Mouse (Mus musculus) hindbrain, embryonic 16.5 days (tissue): ENCODE data around the gene Mmaa. TPM values are rescaled to one million over a fixed set of nuclear protein-coding genes. Genes with fewer than 3 reads are reported as not detected.

Experiments used
- ATAC-seq: fragments of 200-750 bp; cut with Nextera tagmentation; 2 replicates; pipeline ENCODE4 v1.8.0; 2017; ENCODE audit warnings: moderate TSS enrichment, moderate library complexity
- H3K27ac ChIP-seq: fragments of 300-500 bp; sonication (generic); 2 replicates; pipeline ENCODE4 v1.5.1; 2014; ENCODE audit warnings: low read depth, mild to moderate bottlenecking, control low read depth, low read length, moderate library complexity
- H3K27me3 ChIP-seq: fragments of 300-500 bp; sonication (generic); replicated peaks from 2 replicates; pipeline ENCODE4 v1.6.1; 2014; ENCODE audit warnings: low read length; ENCODE audit not compliant: control insufficient read depth, insufficient read depth
- H3K36me3 ChIP-seq: fragments of 300-500 bp; sonication (generic); 2 replicates; pipeline ENCODE4 v1.6.1; 2014; ENCODE audit warnings: mild to moderate bottlenecking, low read length, moderate library complexity, mixed read lengths; ENCODE audit not compliant: control insufficient read depth, insufficient read depth
- H3K4me1 ChIP-seq: fragments of 300-500 bp; sonication (generic); 2 replicates; pipeline ENCODE4 v1.6.1; 2014; ENCODE audit warnings: low read depth, low read length; ENCODE audit not compliant: control insufficient read depth, insufficient read depth
- H3K4me2 ChIP-seq: fragments of 300-500 bp; sonication (generic); 2 replicates; pipeline ENCODE4 v1.6.1; 2014; ENCODE audit warnings: mild to moderate bottlenecking, low read length, control low read depth, moderate library complexity
- H3K4me3 ChIP-seq: fragments of 300-500 bp; sonication (generic); 2 replicates; pipeline ENCODE4 v1.5.1; 2014; ENCODE audit warnings: mild to moderate bottlenecking, low read length, control low read depth, moderate library complexity
- H3K9ac ChIP-seq: fragments of 300-500 bp; sonication (generic); 2 replicates; pipeline ENCODE4 v1.6.1; 2014; ENCODE audit warnings: low read depth, mild to moderate bottlenecking, control low read depth, low read length, moderate library complexity
- H3K9me3 ChIP-seq: fragments of 300-500 bp; sonication (generic); 2 replicates; pipeline ENCODE4 v1.6.1; 2014; ENCODE audit warnings: mild to moderate bottlenecking, low read length, moderate library complexity; ENCODE audit not compliant: control insufficient read depth
- WGBS: fragments of 180-500 bp; shearing (Covaris S2); extraction: QIAGEN DNeasy Blood & Tissue Kit; methylation state at CpG from one replicate; pipeline ENCODE4 v1.1.7; 2014; 5-methylcytosine and 5-hydroxymethylcytosine counted together
- polyA plus RNA-seq: library from polyadenylated mRNA; unstranded; fragments of >200 nt; fragmentation: Nextera tagmentation; extraction: Ambion mirVana; gene quantifications from 2 replicates; pipeline ENCODE4 v1.2.1, GENCODE M21; 2015

Gene Mmaa
- polyA plus RNA-seq, result 16.4 and 18.8 TPM in 2 replicates

- Histone ChIP-seq H3K27ac (peak within 1 kb of the TSS; percentile 92), H3K4me3 (peak within 1 kb of the TSS; percentile 69), H3K9me3 (no peaks in the 10 kb centered on the region), H3K9ac (peak within 1 kb of the TSS; percentile 81), H3K4me2 (peak within 1 kb of the TSS; percentile 97), H3K27me3 (no peaks in the 10 kb centered on the region), H3K4me1 (peaks cover 16% of the 10 kb centered on the region), H3K36me3 (no peaks in the 10 kb centered on the region)
- under 1% methylated on average over 66 of the region's 74 CpGs for WGBS
- ATAC-seq, result peak; percentile 99
Measured at GRCm38 (mm10) chr8:79294610-79295275, at the start of gene Mmaa. Gene Mmaa, minus strand, starts transcription at chr8:79294937.

GRCm38 (mm10) chr8:79341236-79341635 is 46.5 kb upstream of the Mmaa start:
- ATAC-seq, result no peak
- WGBS, result 94% methylated on average over 8 of the region's 8 CpGs
- Histone ChIP-seq H3K4me2 (no peak overlapping the region), H3K27me3 (no peaks in the 10 kb centered on the region), H3K4me1 (no peaks in the 10 kb centered on the region), H3K4me3 (no peak overlapping the region), H3K9me3 (no peaks in the 10 kb centered on the region), H3K9ac (no peak overlapping the region), H3K27ac (no peak overlapping the region), H3K36me3 (peaks cover 28% of the 10 kb centered on the region)

GRCm38 (mm10) chr8:79339555-79339954 is 44.8 kb upstream of the Mmaa start:
- 77% methylated on average over 9 of the region's 9 CpGs for WGBS
- Histone ChIP-seq H3K4me1 (no peaks in the 10 kb centered on the region), H3K27ac (no peak overlapping the region), H3K4me3 (no peak overlapping the region), H3K36me3 (peaks cover 28% of the 10 kb centered on the region), H3K27me3 (no peaks in the 10 kb centered on the region), H3K4me2 (no peak overlapping the region), H3K9me3 (no peaks in the 10 kb centered on the region), H3K9ac (no peak overlapping the region)
- ATAC-seq, result no peak

GRCm38 (mm10) chr8:79338619-79339018 is 43.9 kb upstream of the Mmaa start:
- H3K36me3 ChIP-seq, result peaks cover 26% of the 10 kb centered on the region
- no peak overlapping the region for H3K4me3 ChIP-seq
- H3K9ac ChIP-seq, result no peak overlapping the region
- H3K27ac ChIP-seq, result no peak overlapping the region
- WGBS, result 86% methylated on average over 10 of the region's 10 CpGs
- no peaks in the 10 kb centered on the region for H3K4me1 ChIP-seq
- no peaks in the 10 kb centered on the region for H3K27me3 ChIP-seq
- H3K9me3 ChIP-seq, result no peaks in the 10 kb centered on the region
- no peak for ATAC-seq
- no peak overlapping the region for H3K4me2 ChIP-seq

- H3K36me3 ChIP-seq, result peaks cover 4% of the 10 kb centered on the region; the same call in 1 of the 2 replicates
- no peak overlapping the region for H3K9ac ChIP-seq
- H3K4me1 ChIP-seq, result no peaks in the 10 kb centered on the region
- ATAC-seq, result no peak; the same call in 1 of the 2 replicates
- no peak overlapping the region for H3K4me3 ChIP-seq
- WGBS, result 87% methylated on average over 22 of the region's 22 CpGs
- H3K27ac ChIP-seq, result no peak overlapping the region
- H3K9me3 ChIP-seq, result no peaks in the 10 kb centered on the region
- H3K27me3 ChIP-seq, result no peaks in the 10 kb centered on the region
- no peak overlapping the region for H3K4me2 ChIP-seq
Measured at GRCm38 (mm10) chr8:79332109-79332900, 37.6 kb upstream of the Mmaa start.

GRCm38 (mm10) chr8:79331571-79331970 is 36.8 kb upstream of the Mmaa start:
- no peak overlapping the region for H3K9ac ChIP-seq
- H3K4me1 ChIP-seq, result no peaks in the 10 kb centered on the region
- no peaks in the 10 kb centered on the region for H3K36me3 ChIP-seq
- H3K9me3 ChIP-seq, result no peaks in the 10 kb centered on the region
- no peak for ATAC-seq
- WGBS, result 81% methylated on average over 2 of the region's 2 CpGs
- H3K4me2 ChIP-seq, result no peak overlapping the region
- H3K4me3 ChIP-seq, result no peak overlapping the region
- H3K27me3 ChIP-seq, result no peaks in the 10 kb centered on the region
- no peak overlapping the region for H3K27ac ChIP-seq

- H3K4me3 ChIP-seq, result no peak overlapping the region
- no peak overlapping the region for H3K27ac ChIP-seq
- H3K4me1 ChIP-seq, result no peaks in the 10 kb centered on the region
- ATAC-seq, result no peak
- no peaks in the 10 kb centered on the region for H3K27me3 ChIP-seq
- H3K36me3 ChIP-seq, result no peaks in the 10 kb centered on the region
- H3K4me2 ChIP-seq, result no peak overlapping the region
- H3K9me3 ChIP-seq, result no peaks in the 10 kb centered on the region
- 89% methylated on average over 9 of the region's 9 CpGs for WGBS
- no peak overlapping the region for H3K9ac ChIP-seq
Measured at GRCm38 (mm10) chr8:79331017-79331416, 36.3 kb upstream of the Mmaa start.

GRCm38 (mm10) chr8:79329735-79330134 is 35.0 kb upstream of the Mmaa start:
- ATAC-seq, result no peak; the same call in 1 of the 2 replicates
- H3K9me3 ChIP-seq, result no peaks in the 10 kb centered on the region
- no peaks in the 10 kb centered on the region for H3K4me1 ChIP-seq
- no peaks in the 10 kb centered on the region for H3K36me3 ChIP-seq
- no peak overlapping the region for H3K4me2 ChIP-seq
- no peak overlapping the region for H3K27ac ChIP-seq
- no peak overlapping the region for H3K4me3 ChIP-seq
- H3K27me3 ChIP-seq, result no peaks in the 10 kb centered on the region
- H3K9ac ChIP-seq, result no peak overlapping the region
- WGBS, result 76% methylated on average over 2 of the region's 2 CpGs

GRCm38 (mm10) chr8:79329182-79329581 is 34.4 kb upstream of the Mmaa start:
- H3K27ac ChIP-seq, result no peak overlapping the region
- H3K4me3 ChIP-seq, result no peak overlapping the region
- no peaks in the 10 kb centered on the region for H3K27me3 ChIP-seq
- no peak for ATAC-seq
- H3K9ac ChIP-seq, result no peak overlapping the region
- H3K9me3 ChIP-seq, result no peaks in the 10 kb centered on the region
- H3K4me2 ChIP-seq, result no peak overlapping the region
- H3K36me3 ChIP-seq, result no peaks in the 10 kb centered on the region
- WGBS, result 85% methylated on average over 4 of the region's 4 CpGs
- no peaks in the 10 kb centered on the region for H3K4me1 ChIP-seq
